Mouse (Mus musculus) MEL (cell line): ENCODE results near the gene Ctsa. TPM values are rescaled to one million over a fixed set of nuclear protein-coding genes. Genes with fewer than 3 reads are reported as not detected.

Source experiments
- DNase-seq: peaks from one replicate; pipeline ENCODE4 v3.0.0; 2011; ENCODE audit warnings: low read depth, low spot score
- H3K27ac ChIP-seq: 2 replicates; pipeline ENCODE4 v1.5.1; 2012; ENCODE audit warnings: low read depth, mild to moderate bottlenecking, control low read depth, low read length, moderate library complexity; ENCODE audit not compliant: control insufficient read depth
- H3K27me3 ChIP-seq, 2 experiments: fragments of 150-350 bp in 1 of 2; sonication (generic) in 1 of 2; 2 replicates each; pipeline ENCODE4 v1.6.1; 2012; ENCODE audit warnings: low read length in 2 of 2, mild to moderate bottlenecking in 2 of 2, improper control_type of control experiment in 1 of 2, moderate library complexity in 1 of 2; ENCODE audit not compliant: insufficient read depth in 2 of 2, control insufficient read depth in 1 of 2
- H3K36me3 ChIP-seq, 2 experiments: 2 replicates each; pipeline ENCODE4 v1.6.1; 2012 to 2014; ENCODE audit warnings: low read length in 2 of 2, improper control_type of control experiment in 1 of 2, inconsistent platforms in 1 of 2, mild to moderate bottlenecking in 1 of 2; ENCODE audit not compliant: insufficient read depth in 2 of 2, control insufficient read depth in 1 of 2
- H3K4me1 ChIP-seq, 2 experiments: fragments of 150-350 bp in 1 of 2; sonication (generic) in 1 of 2; 2 replicates each; pipeline ENCODE4 v1.6.1; 2012; ENCODE audit warnings: low read length in 2 of 2, improper control_type of control experiment in 1 of 2, mild to moderate bottlenecking in 1 of 2; ENCODE audit not compliant: insufficient read depth in 2 of 2, control insufficient read depth in 1 of 2
- H3K4me3 ChIP-seq, 2 experiments: fragments of 150-350 bp in 1 of 2; sonication (generic) in 1 of 2; 2 replicates each; pipeline ENCODE4 v1.5.1; 2012; ENCODE audit warnings: low read depth in 2 of 2, low read length in 2 of 2, mild to moderate bottlenecking in 2 of 2, moderate library complexity in 2 of 2, control low read depth in 1 of 2, improper control_type of control experiment in 1 of 2; ENCODE audit not compliant: control insufficient read depth in 1 of 2, insufficient read depth in 1 of 2
- H3K79me2 ChIP-seq: 2 replicates; pipeline ENCODE4 v1.6.1; 2012; ENCODE audit warnings: mild to moderate bottlenecking, low read length, moderate library complexity; ENCODE audit not compliant: control insufficient read depth, poor library complexity, insufficient read depth
- H3K9ac ChIP-seq: 2 replicates; pipeline ENCODE4 v1.6.1; 2012; ENCODE audit warnings: low read depth, mild to moderate bottlenecking, control low read depth, low read length, moderate library complexity; ENCODE audit not compliant: control insufficient read depth, poor library complexity, severe bottlenecking
- H3K9me3 ChIP-seq: fragments of 150-350 bp; sonication (generic); replicated peaks from 2 replicates; pipeline ENCODE4 v1.6.1; 2012; ENCODE audit warnings: mild to moderate bottlenecking, low read length, improper control_type of control experiment, moderate library complexity; ENCODE audit not compliant: insufficient read depth
- CHD1 ChIP-seq: IDR thresholded peaks from 2 replicates; pipeline ENCODE4 v1.6.1; 2012; ENCODE audit warnings: low read depth, mild to moderate bottlenecking, inconsistent platforms, low read length, improper control_type of control experiment
- CHD2 ChIP-seq: IDR thresholded peaks from 2 replicates; pipeline ENCODE4 v1.6.1; 2011; ENCODE audit warnings: low read length, improper control_type of control experiment
- CTCF ChIP-seq, 3 experiments: IDR thresholded peaks in 2 of 3; conservative IDR thresholded peaks in 1 of 3; 2 replicates each; pipeline ENCODE4 v1.5.1; 2011 to 2012; ENCODE audit warnings: low read length in 3 of 3, low read depth in 2 of 3, mild to moderate bottlenecking in 2 of 3, improper control_type of control experiment in 1 of 3, inconsistent platforms in 1 of 3, mixed read lengths in 1 of 3, moderate library complexity in 1 of 3; ENCODE audit not compliant: control insufficient read depth in 1 of 3, insufficient read depth in 1 of 3, poor library complexity in 1 of 3, severe bottlenecking in 1 of 3
- E2F4 ChIP-seq: IDR thresholded peaks from 2 replicates; pipeline ENCODE4 v1.6.1; 2011; ENCODE audit warnings: low read depth, low read length, improper control_type of control experiment, borderline replicate concordance
- EP300 ChIP-seq, 2 experiments: IDR thresholded peaks; 2 replicates each; pipeline ENCODE4 v1.6.1; 2011; ENCODE audit warnings: improper control_type of control experiment in 2 of 2, low read length in 2 of 2, low read depth in 1 of 2, mild to moderate bottlenecking in 1 of 2
- ETS1 ChIP-seq: IDR thresholded peaks from 2 replicates; pipeline ENCODE4 v1.6.1; 2012; ENCODE audit warnings: low read depth, mild to moderate bottlenecking, inconsistent platforms, low read length, improper control_type of control experiment, moderate library complexity
- GABPA ChIP-seq: IDR thresholded peaks from 2 replicates; pipeline ENCODE4 v1.6.1; 2012; ENCODE audit warnings: low read depth, mild to moderate bottlenecking, inconsistent platforms, low read length, improper control_type of control experiment, moderate library complexity
- GATA1 ChIP-seq: IDR thresholded peaks from 2 replicates; pipeline ENCODE4 v1.6.1; 2011; ENCODE audit warnings: low read depth, low read length, improper control_type of control experiment
- MAZ ChIP-seq: IDR thresholded peaks from 2 replicates; pipeline ENCODE4 v1.6.1; 2012; ENCODE audit warnings: low read depth, mild to moderate bottlenecking, inconsistent platforms, low read length, improper control_type of control experiment
- MXI1 ChIP-seq: IDR thresholded peaks from 2 replicates; pipeline ENCODE4 v1.6.1; 2011; ENCODE audit warnings: mild to moderate bottlenecking, low read depth, low read length, improper control_type of control experiment
- MYB ChIP-seq: IDR thresholded peaks from 2 replicates; pipeline ENCODE4 v1.6.1; 2011; ENCODE audit warnings: mild to moderate bottlenecking, low read depth, low read length, improper control_type of control experiment
- NELFE ChIP-seq: IDR thresholded peaks from 2 replicates; pipeline ENCODE4 v1.6.1; 2011; ENCODE audit warnings: low read depth, low read length, improper control_type of control experiment
- NRF1 ChIP-seq: IDR thresholded peaks from 2 replicates; pipeline ENCODE4 v1.6.1; 2014; ENCODE audit warnings: low read depth, mild to moderate bottlenecking, inconsistent platforms, low read length, improper control_type of control experiment, moderate library complexity; ENCODE audit not compliant: poor library complexity, insufficient read depth, severe bottlenecking
- POLR2A ChIP-seq, 2 experiments: IDR thresholded peaks; 2 replicates each; pipeline ENCODE4 v1.6.1; 2011 to 2012; ENCODE audit warnings: low read length in 2 of 2, mild to moderate bottlenecking in 2 of 2, control low read depth in 1 of 2, improper control_type of control experiment in 1 of 2, low read depth in 1 of 2, moderate library complexity in 1 of 2; ENCODE audit not compliant: control insufficient read depth in 1 of 2, insufficient read depth in 1 of 2, poor library complexity in 1 of 2
- POLR2AphosphoS2 ChIP-seq: IDR thresholded peaks from 2 replicates; pipeline ENCODE4 v1.6.1; 2011; ENCODE audit warnings: low read length, improper control_type of control experiment
- POLR2AphosphoS5 ChIP-seq: IDR thresholded peaks from 2 replicates; pipeline ENCODE4 v1.6.1; 2012; ENCODE audit warnings: low read depth, borderline replicate concordance, mild to moderate bottlenecking, inconsistent platforms, low read length, moderate library complexity, mixed read lengths
- RAD21 ChIP-seq: IDR thresholded peaks from 2 replicates; pipeline ENCODE4 v1.6.1; 2011; ENCODE audit warnings: mild to moderate bottlenecking, low read depth, low read length, improper control_type of control experiment
- RCOR1 ChIP-seq: IDR thresholded peaks from 2 replicates; pipeline ENCODE4 v1.6.1; 2012; ENCODE audit warnings: low read depth, mild to moderate bottlenecking, inconsistent platforms, low read length, improper control_type of control experiment
- SIN3A ChIP-seq: IDR thresholded peaks from 2 replicates; pipeline ENCODE4 v1.6.1; 2012; ENCODE audit warnings: low read length, improper control_type of control experiment, inconsistent platforms
- SMC3 ChIP-seq: IDR thresholded peaks from 2 replicates; pipeline ENCODE4 v1.6.1; 2011; ENCODE audit warnings: low read depth, low read length, improper control_type of control experiment
- TBP ChIP-seq: IDR thresholded peaks from 2 replicates; pipeline ENCODE4 v1.8.0; 2011; ENCODE audit warnings: low read depth, low read length, improper control_type of control experiment
- USF2 ChIP-seq, 2 experiments: IDR thresholded peaks; 2 replicates each; pipeline ENCODE4 v1.6.1; 2011 to 2012; ENCODE audit warnings: improper control_type of control experiment in 2 of 2, low read length in 2 of 2, borderline replicate concordance in 1 of 2, inconsistent platforms in 1 of 2, low read depth in 1 of 2, mild to moderate bottlenecking in 1 of 2; ENCODE audit not compliant: insufficient read depth in 1 of 2
- ZC3H11A ChIP-seq: IDR thresholded peaks from 2 replicates; pipeline ENCODE4 v1.6.1; 2012; ENCODE audit warnings: low read depth, mild to moderate bottlenecking, inconsistent platforms, low read length, improper control_type of control experiment
- ZMIZ1 ChIP-seq: IDR thresholded peaks from 2 replicates; pipeline ENCODE4 v1.6.1; 2012; ENCODE audit warnings: low read depth, mild to moderate bottlenecking, inconsistent platforms, low read length, improper control_type of control experiment, moderate library complexity
- ZNF384 ChIP-seq: IDR thresholded peaks from 2 replicates; pipeline ENCODE4 v1.6.1; 2012; ENCODE audit warnings: low read depth, mild to moderate bottlenecking, inconsistent platforms, low read length, improper control_type of control experiment
- polyA plus RNA-seq, 2 experiments: library from polyadenylated mRNA; stranded (reverse) in 1 of 2; unstranded in 1 of 2; fragments of >175 nt in 1 of 2; fragments of >200 nt in 1 of 2; gene quantifications; 2 replicates each; pipeline versions ENCODE4 v1.2.1 to v1.2.4; 2012; ENCODE audit warnings: low replicate concordance in 2 of 2, low read depth in 1 of 2; ENCODE audit not compliant: insufficient read length in 2 of 2, insufficient read depth in 1 of 2, missing spikeins in 1 of 2
- total RNA-seq: library from RNA; depleted of rRNA; stranded (reverse); fragments of 300-350 nt; gene quantifications from 2 replicates; pipeline ENCODE4 v1.2.3, GENCODE M21; 2012

The Ctsa gene
- total and polyA plus RNA-seq, 3 experiments, result 50.5 to 87.7 TPM; not detected in 1

- H3K9ac ChIP-seq, result no peak overlapping the region
- H3K27me3 ChIP-seq, result no peaks in the 10 kb centered on the region
- no peak for DNase-seq
- TF ChIP-seq SMC3 (no peak), USF2 (IDR thresholded peaks at IDR 0.05; ENCODE audit: borderline replicate concordance in 1 of 2, insufficient read depth in 1 of 2, low read depth in 1 of 2, low read length in 2 of 2) (no peak), TBP (no peak), GABPA (no peak), POLR2A (IDR thresholded peaks at IDR 0.05; ENCODE audit: control insufficient read depth in 1 of 2, insufficient read depth in 1 of 2, low read depth in 1 of 2, low read length in 2 of 2, poor library complexity in 1 of 2) (no peak), SIN3A (no peak), NELFE (no peak), CTCF (IDR thresholded peaks at IDR 0.05 in 2 of 3, conservative IDR thresholded peaks at IDR 0.05 in 1 of 3; ENCODE audit: control insufficient read depth in 1 of 3, insufficient read depth in 1 of 3, low read depth in 2 of 3, low read length in 3 of 3, poor library complexity in 1 of 3, severe bottlenecking in 1 of 3) (no peak), POLR2AphosphoS2 (no peak), POLR2AphosphoS5 (no peak), E2F4 (no peak), ZC3H11A (no peak), NRF1 (no peak), ETS1 (no peak)
- TF ChIP-seq, all 39 proteins: peak for 0
- no peaks in the 10 kb centered on the region for H3K79me2 ChIP-seq
- no peaks in the 10 kb centered on the region for H3K4me1 ChIP-seq
- H3K36me3 ChIP-seq, result no peaks in the 10 kb centered on the region; a peak in 2 of 4 replicates
- no peaks in the 10 kb centered on the region for H3K9me3 ChIP-seq
- H3K27ac ChIP-seq, result no peak overlapping the region
- no peak overlapping the region for H3K4me3 ChIP-seq
Measured at GRCm38 (mm10) chr2:164888996-164889395, 56.3 kb downstream of the Ctsa start.

DNA sequence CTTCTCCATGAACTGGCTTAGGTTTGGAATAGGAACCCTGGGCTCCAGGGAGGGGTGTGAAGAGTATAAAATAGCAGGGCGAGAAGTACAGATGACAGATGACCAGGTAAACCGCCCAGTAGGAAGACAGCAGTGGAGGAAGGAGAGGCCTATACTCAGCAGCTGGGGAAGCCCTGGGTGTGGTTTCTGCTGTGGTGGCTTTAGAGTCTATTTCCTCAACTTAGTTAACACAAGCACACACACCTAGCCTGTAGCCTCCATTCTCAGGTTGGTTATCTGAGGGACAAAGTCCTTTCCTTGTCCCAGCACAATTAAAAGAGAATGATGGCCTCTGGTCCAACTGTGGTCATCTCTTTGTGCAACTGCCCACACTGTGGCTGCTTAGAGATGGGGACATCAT lies 57.3 kb downstream of the Ctsa start:
- Histone ChIP-seq H3K9ac (no peak overlapping the region), H3K27me3 (no peaks in the 10 kb centered on the region), H3K27ac (no peak overlapping the region), H3K36me3 (no peaks in the 10 kb centered on the region; a peak in 2 of 4 replicates), H3K9me3 (no peaks in the 10 kb centered on the region), H3K4me1 (no peaks in the 10 kb centered on the region), H3K79me2 (no peaks in the 10 kb centered on the region), H3K4me3 (no peak overlapping the region)
- DNase-seq, result no peak
- TF ChIP-seq MXI1, result no peak
- no peak for TF ChIP-seq RAD21
- no peak for TF ChIP-seq GATA1
- no peak for TF ChIP-seq CHD1
- no peak for TF ChIP-seq ZMIZ1
- TF ChIP-seq NRF1, result no peak
- no peak for TF ChIP-seq ZNF384
- no peak for TF ChIP-seq RCOR1
- no peak for TF ChIP-seq ETS1
- TF ChIP-seq MYB, result no peak
- TF ChIP-seq CHD2, result no peak
- TF ChIP-seq MAZ, result no peak
- TF ChIP-seq EP300 (IDR thresholded peaks at IDR 0.05; ENCODE audit: low read depth in 1 of 2, low read length in 2 of 2), result no peak
- no peak for TF ChIP-seq POLR2AphosphoS5
